Mouse (Mus musculus): ENCODE results near the gene Rusc2.

DNA sequence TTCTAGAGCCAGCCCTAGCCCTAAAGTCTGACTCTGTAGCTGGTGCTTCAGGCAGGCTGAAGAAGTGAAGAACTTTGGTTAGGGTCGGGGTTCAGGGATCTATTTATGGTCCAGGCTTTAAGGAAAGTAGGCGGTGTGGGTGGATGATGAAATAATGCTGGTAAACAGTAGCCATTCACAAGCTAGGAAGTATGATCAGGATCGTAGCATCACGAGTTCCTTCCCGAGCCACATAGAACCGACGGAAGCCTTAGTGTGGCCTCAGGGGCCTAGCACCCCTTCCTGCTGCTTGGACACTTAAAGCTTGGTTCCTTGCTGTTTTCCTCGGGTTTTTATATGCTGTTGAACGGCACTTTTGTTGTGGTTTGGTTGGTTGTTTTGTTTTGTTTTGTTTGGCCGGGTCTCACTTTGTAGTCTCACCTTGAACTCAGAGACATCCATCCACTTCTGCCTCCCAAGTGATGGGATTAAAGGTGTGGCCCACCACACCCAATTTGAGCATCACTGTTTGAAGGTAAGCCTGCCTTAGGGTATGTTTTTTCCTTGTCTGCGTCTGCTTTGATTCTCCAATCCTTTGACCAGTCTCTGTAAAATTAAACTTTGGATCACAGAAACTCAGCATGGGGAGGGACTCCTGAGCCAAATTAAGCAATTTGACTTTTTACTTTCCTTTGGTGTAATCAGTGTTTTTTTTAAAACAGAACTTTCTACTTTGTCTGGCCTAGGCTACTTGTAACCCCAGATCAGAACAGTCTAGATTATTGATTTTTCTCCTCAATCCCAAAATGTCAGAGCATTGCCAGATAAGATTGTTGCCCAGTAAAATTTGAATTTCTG, 1.7 kb downstream of the Rusc2 start:
- TF ChIP-seq CTCF (IDR thresholded peaks at IDR 0.05) = no peak
- peak; percentile 29; the same call in 1 of the 2 replicates for TF ChIP-seq EP300 (IDR thresholded peaks at IDR 0.05)

All from lung, postnatal 0 days (tissue).